Comparison of ENCODE assay signal across 8 mouse cellular contexts in genomic region chr4:56820017-56820550, GRCm38 (mm10). TPM values are rescaled to one million over a fixed set of nuclear protein-coding genes. Genes with fewer than 3 reads are reported as not detected.
DNase-seq lines count a peak whose midpoint lies in the region; ATAC-seq and TF ChIP-seq lines count a peak whose summit lies in the region.
"Had no signal": no experiment of that assay in that cellular context is flagged by ENCODE, and none has a peak within 500 bp of the region (broad histone marks: within the 10 kb centered on the region; RNA-seq: fewer than 3 reads in every experiment).

No protein-coding gene starts in this region.

- H3K4me2 ChIP-seq in midbrain, postnatal 0 days (ENCODE audit: low read depth, low read length, poor library complexity, severe bottlenecking), result no peak overlapping the region
- no peak overlapping the region for H3K4me2 ChIP-seq in midbrain, embryonic 11.5 days
- H3K4me2 ChIP-seq: limb, embryonic 13.5 days had no signal

- H3K27me3 ChIP-seq in midbrain, postnatal 0 days (ENCODE audit: insufficient read depth, low read length), result no peaks in the 10 kb centered on the region
- no peaks in the 10 kb centered on the region for H3K27me3 ChIP-seq in midbrain, embryonic 11.5 days (ENCODE audit: control insufficient read depth, insufficient read depth, low read length)
- H3K27me3 ChIP-seq: limb, embryonic 13.5 days had no signal

- intact Hi-C loops in heart, postnatal 10 days (cut with DNase I), result no loop called here
- intact Hi-C loops in heart, postnatal 25 days (cut with DNase I), result no loop called here

- ATAC-seq in midbrain, postnatal 0 days (ENCODE audit: low FRiP score), result no peak
- ATAC-seq in midbrain, embryonic 11.5 days (ENCODE audit: low FRiP score), result no peak

- no peak overlapping the region for H3K4me3 ChIP-seq in midbrain, postnatal 0 days (ENCODE audit: low read depth, low read length)
- H3K4me3 ChIP-seq in midbrain, embryonic 11.5 days (ENCODE audit: low read depth, low read length), result no peak overlapping the region
- H3K4me3 ChIP-seq: limb, embryonic 13.5 days had no signal

- peak; percentile 81 for TF ChIP-seq CTCF in midbrain, postnatal 0 days (IDR thresholded peaks at IDR 0.05)

- H3K4me1 ChIP-seq in midbrain, postnatal 0 days (ENCODE audit: insufficient read depth, low read length), result no peaks in the 10 kb centered on the region
- no peaks in the 10 kb centered on the region for H3K4me1 ChIP-seq in midbrain, embryonic 11.5 days (ENCODE audit: control insufficient read depth, insufficient read depth, low read length)

- H3K36me3 ChIP-seq in midbrain, postnatal 0 days (ENCODE audit: insufficient read depth, low read length), result peaks cover 13% of the 10 kb centered on the region; the same call in 1 of the 2 replicates
- H3K36me3 ChIP-seq in midbrain, embryonic 11.5 days (ENCODE audit: control insufficient read depth, insufficient read depth, low read length), result no peaks in the 10 kb centered on the region

- no peaks in the 10 kb centered on the region for H3K9me3 ChIP-seq in midbrain, postnatal 0 days (ENCODE audit: low read length)
- H3K9me3 ChIP-seq in midbrain, embryonic 11.5 days (ENCODE audit: control insufficient read depth, low read length), result no peaks in the 10 kb centered on the region
- H3K9me3 ChIP-seq: limb, embryonic 13.5 days had no signal

- H3K9ac ChIP-seq in midbrain, postnatal 0 days (replicated peaks; ENCODE audit: low read length, poor library complexity, severe bottlenecking), result no peak overlapping the region
- no peak overlapping the region for H3K9ac ChIP-seq in midbrain, embryonic 11.5 days (ENCODE audit: low read length)
- H3K9ac ChIP-seq: limb, embryonic 13.5 days had no signal

- peak; percentile 14 to 33 for DNase-seq in heart, postnatal 10 days
- DNase-seq in heart, postnatal 25 days (ENCODE audit: low spot score), result no peak
- peak; percentile 58 for DNase-seq in midbrain, postnatal 0 days (ENCODE audit: low spot score)
- DNase-seq in midbrain, embryonic 11.5 days (ENCODE audit: low spot score, missing footprints), result no peak
- DNase-seq in c-Kit-negative CD71-positive TER-119-positive erythroid progenitor cells, embryonic 14.5 days (ENCODE audit: low read depth, low spot score), result peak; percentile 13
- DNase-seq in telencephalon, adult 2 months (ENCODE audit: low read depth, low spot score), result peak; percentile 26
- no peak for DNase-seq in urinary bladder, postnatal 10 days (ENCODE audit: low spot score)

- H3K27ac ChIP-seq in midbrain, postnatal 0 days (ENCODE audit: low read depth, low read length), result no peak overlapping the region
- no peak overlapping the region for H3K27ac ChIP-seq in midbrain, embryonic 11.5 days (ENCODE audit: low read depth, low read length)
- H3K27ac ChIP-seq: limb, embryonic 13.5 days had no signal

RNA-seq across cellular contexts. Expression of gene Fam206a, which starts 17.9 kb away (rescaled TPM):
- total RNA-seq in heart, postnatal 10 days (2021), result 1 to 10 TPM; 4.4 to 4.5 TPM
- total RNA-seq in heart, postnatal 25 days (2021), result 1 to 10 TPM; 2.2 TPM
- 7.5 and 12.2 TPM in 2 replicates for total RNA-seq in midbrain, postnatal 0 days (2014; rRNA removed)
- 10.0 and 10.6 TPM in 2 replicates for polyA plus RNA-seq in midbrain, postnatal 0 days (2015; fragmentation: Nextera tagmentation; extraction: Ambion mirVana)
- 23.9 and 26.6 TPM in 2 replicates for polyA plus RNA-seq in midbrain, embryonic 11.5 days (2014; fragmentation: Nextera tagmentation; extraction: Ambion mirVana)

RNA-seq across cellular contexts. Expression of gene Elp1, which starts 18.0 kb away (rescaled TPM):
- 10 to 100 TPM; 25.7 to 29.1 TPM for total RNA-seq in heart, postnatal 10 days (2021)
- total RNA-seq in heart, postnatal 25 days (2021), result 10 to 100 TPM; 15.8 to 23.0 TPM
- 89.2 and 93.9 TPM in 2 replicates for total RNA-seq in midbrain, postnatal 0 days (2014; rRNA removed)
- polyA plus RNA-seq in midbrain, postnatal 0 days (2015; fragmentation: Nextera tagmentation; extraction: Ambion mirVana), result 51.4 and 53.6 TPM in 2 replicates
- polyA plus RNA-seq in midbrain, embryonic 11.5 days (2014; fragmentation: Nextera tagmentation; extraction: Ambion mirVana), result 102 and 109 TPM in 2 replicates

RNA-seq across cellular contexts. Expression of gene Ctnnal1, which starts 44.9 kb away (rescaled TPM):
- total RNA-seq in heart, postnatal 10 days (2021), result 10 to 100 TPM; 23.5 to 28.0 TPM
- total RNA-seq in heart, postnatal 25 days (2021), result 10 to 100 TPM; 24.1 to 25.1 TPM
- 8.1 and 19.7 TPM in 2 replicates for total RNA-seq in midbrain, postnatal 0 days (2014; rRNA removed)
- polyA plus RNA-seq in midbrain, postnatal 0 days (2015; fragmentation: Nextera tagmentation; extraction: Ambion mirVana), result 8.0 and 13.0 TPM in 2 replicates
- 26.1 and 28.8 TPM in 2 replicates for polyA plus RNA-seq in midbrain, embryonic 11.5 days (2014; fragmentation: Nextera tagmentation; extraction: Ambion mirVana)

Comparison
In these comparisons a context has a peak if more than half of its experiments do, and no peak if none do; other contexts are left out.
1. DNase-seq: peak in heart, postnatal 10 days (2 of 2), midbrain, postnatal 0 days (single experiment), c-Kit-negative CD71-positive TER-119-positive erythroid progenitor cells, embryonic 14.5 days (single experiment) and telencephalon, adult 2 months (single experiment); none in heart, postnatal 25 days (single experiment), midbrain, embryonic 11.5 days (single experiment) and urinary bladder, postnatal 10 days (single experiment).